In the genomic region with DNA sequence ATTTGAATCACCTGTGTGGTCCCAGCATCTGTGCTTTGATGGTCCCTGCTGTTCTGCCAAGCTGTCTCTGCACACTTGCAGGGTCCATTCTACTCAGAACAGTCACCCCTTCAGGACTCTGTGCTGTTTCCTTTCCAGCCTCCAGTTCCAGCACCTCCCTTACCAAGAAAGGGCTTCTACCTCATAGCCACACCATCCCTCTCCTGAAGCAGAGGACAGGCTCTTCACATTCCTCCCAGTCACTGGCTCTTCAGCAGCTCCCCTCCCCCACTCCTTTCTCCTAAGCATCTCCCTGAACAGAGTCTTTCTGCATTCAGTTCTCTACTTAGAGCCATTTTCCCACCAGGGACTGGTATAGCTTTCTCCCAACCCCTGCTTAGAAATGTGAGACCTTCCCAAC, we compare ENCODE assay signal across 21 mouse cellular contexts.
DNase-seq lines count a peak whose midpoint lies in the region; ATAC-seq and TF ChIP-seq lines count a peak whose summit lies in the region.
"Had no signal": no experiment of that assay in that cellular context is flagged by ENCODE, and none has a peak within 500 bp of the region (broad histone marks: within the 10 kb centered on the region; RNA-seq: fewer than 3 reads in every experiment).

No protein-coding gene starts in this region.

- no peak for DNase-seq in forebrain, embryonic 11.5 days (ENCODE audit: low spot score)
- no peak for DNase-seq in lung, embryonic 14.5 days
- DNase-seq in lung, postnatal 36 days: no peak
- peak; percentile 23 for DNase-seq in retina, embryonic 14.5 days (ENCODE audit: low spot score)
- no peak for DNase-seq in retina, postnatal 1 day
- DNase-seq in mesoderm, embryonic 11.5 days (ENCODE audit: low read depth, low spot score): peak; percentile 24
- no peak for DNase-seq in layer of hippocampus, postnatal 10 days (ENCODE audit: low spot score in 2 of 2)
- DNase-seq: cerebellum, adult 9-10 months; heart, postnatal 36 days; kidney, adult 2 months; kidney, postnatal 10 days; layer of hippocampus, postnatal 36 days; lung, postnatal 4 days; right cerebral cortex, adult 18-20 months had no signal

- no peaks in the 10 kb centered on the region for H3K9me3 ChIP-seq in forebrain, embryonic 11.5 days (ENCODE audit: control insufficient read depth, low read length)
- no peaks in the 10 kb centered on the region for H3K9me3 ChIP-seq in forebrain, embryonic 16.5 days (ENCODE audit: control insufficient read depth, low read length)
- no peaks in the 10 kb centered on the region for H3K9me3 ChIP-seq in lung, embryonic 14.5 days (ENCODE audit: low read depth, low read length)
- H3K9me3 ChIP-seq: heart, embryonic 13.5 days; limb, embryonic 15.5 days; liver, embryonic 15.5 days had no signal

- H3K36me3 ChIP-seq in forebrain, embryonic 11.5 days (ENCODE audit: control insufficient read depth, insufficient read depth, low read length): no peaks in the 10 kb centered on the region
- H3K36me3 ChIP-seq in forebrain, embryonic 16.5 days (ENCODE audit: control insufficient read depth, insufficient read depth): no peaks in the 10 kb centered on the region
- no peaks in the 10 kb centered on the region for H3K36me3 ChIP-seq in lung, embryonic 14.5 days (ENCODE audit: insufficient read depth)
- H3K36me3 ChIP-seq: heart, embryonic 13.5 days; limb, embryonic 15.5 days; liver, embryonic 15.5 days had no signal

- H3K4me2 ChIP-seq in forebrain, embryonic 11.5 days (ENCODE audit: low read depth, low read length, severe bottlenecking): no peak overlapping the region
- H3K4me2 ChIP-seq in forebrain, embryonic 16.5 days (ENCODE audit: low read length): no peak overlapping the region
- H3K4me2 ChIP-seq in lung, embryonic 14.5 days: no peak overlapping the region
- H3K4me2 ChIP-seq: heart, embryonic 13.5 days; limb, embryonic 15.5 days; liver, embryonic 15.5 days had no signal

- 0 out of 2 replicates have a peak, but pooled peaks have one; percentile 24 for ATAC-seq in forebrain, embryonic 11.5 days (replicated peaks; ENCODE audit: low FRiP score)
- no peak for ATAC-seq in forebrain, embryonic 16.5 days
- peak; percentile 70; the same call in 1 of the 2 replicates for ATAC-seq in lung, embryonic 14.5 days (ENCODE audit: insufficient read depth)
- ATAC-seq: hindbrain, embryonic 16.5 days; midbrain, embryonic 16.5 days had no signal

- no peak overlapping the region for H3K4me3 ChIP-seq in forebrain, embryonic 11.5 days (ENCODE audit: low read depth, low read length)
- H3K4me3 ChIP-seq in forebrain, embryonic 16.5 days (replicated peaks; ENCODE audit: low read length): no peak overlapping the region
- no peak overlapping the region for H3K4me3 ChIP-seq in lung, embryonic 14.5 days (ENCODE audit: low read depth, low read length)
- H3K4me3 ChIP-seq: heart, embryonic 13.5 days; limb, embryonic 15.5 days; liver, embryonic 15.5 days had no signal

- H3K9ac ChIP-seq in forebrain, embryonic 11.5 days (ENCODE audit: low read length): no peak overlapping the region
- no peak overlapping the region for H3K9ac ChIP-seq in forebrain, embryonic 16.5 days (replicated peaks; ENCODE audit: low read depth, low read length)
- H3K9ac ChIP-seq in lung, embryonic 14.5 days: no peak overlapping the region
- H3K9ac ChIP-seq: heart, embryonic 13.5 days; limb, embryonic 15.5 days; liver, embryonic 15.5 days had no signal

- H3K27me3 ChIP-seq in forebrain, embryonic 11.5 days (ENCODE audit: control insufficient read depth, insufficient read depth, low read length): no peaks in the 10 kb centered on the region
- no peaks in the 10 kb centered on the region for H3K27me3 ChIP-seq in forebrain, embryonic 16.5 days (replicated peaks; ENCODE audit: control insufficient read depth, insufficient read depth, low read length)
- no peaks in the 10 kb centered on the region for H3K27me3 ChIP-seq in lung, embryonic 14.5 days (ENCODE audit: insufficient read depth, low read length)
- H3K27me3 ChIP-seq: heart, embryonic 13.5 days; limb, embryonic 15.5 days; liver, embryonic 15.5 days had no signal

- TF ChIP-seq CTCF in lung, embryonic 14.5 days (IDR thresholded peaks at IDR 0.05; ENCODE audit: low read depth): no peak

- no peak overlapping the region for H3K27ac ChIP-seq in forebrain, embryonic 11.5 days (ENCODE audit: low read depth, low read length)
- no peak overlapping the region for H3K27ac ChIP-seq in forebrain, embryonic 16.5 days (ENCODE audit: low read length)
- no peak overlapping the region for H3K27ac ChIP-seq in lung, embryonic 14.5 days (ENCODE audit: low read depth)
- H3K27ac ChIP-seq: heart, embryonic 13.5 days; limb, embryonic 15.5 days; liver, embryonic 15.5 days; stomach, postnatal 0 days had no signal

- peaks cover 5% of the 10 kb centered on the region; the same call in 1 of the 2 replicates for H3K4me1 ChIP-seq in forebrain, embryonic 11.5 days (replicated peaks; ENCODE audit: control insufficient read depth, insufficient read depth, low read length)
- no peaks in the 10 kb centered on the region for H3K4me1 ChIP-seq in forebrain, embryonic 16.5 days (replicated peaks; ENCODE audit: control insufficient read depth, insufficient read depth, low read length)
- peaks cover 13% of the 10 kb centered on the region; the same call in 1 of the 2 replicates for H3K4me1 ChIP-seq in lung, embryonic 14.5 days (ENCODE audit: insufficient read depth)

Comparison
In these comparisons a context has a peak if more than half of its experiments do, and no peak if none do; other contexts are left out.
1. DNase-seq: peak in retina, embryonic 14.5 days (single experiment) and mesoderm, embryonic 11.5 days (single experiment); none in forebrain, embryonic 11.5 days (single experiment), lung, embryonic 14.5 days (single experiment), lung, postnatal 36 days (single experiment), retina, postnatal 1 day (single experiment) and layer of hippocampus, postnatal 10 days (0 of 2).